23 mouse cellular contexts compared by ENCODE assay signal in the genomic region with DNA sequence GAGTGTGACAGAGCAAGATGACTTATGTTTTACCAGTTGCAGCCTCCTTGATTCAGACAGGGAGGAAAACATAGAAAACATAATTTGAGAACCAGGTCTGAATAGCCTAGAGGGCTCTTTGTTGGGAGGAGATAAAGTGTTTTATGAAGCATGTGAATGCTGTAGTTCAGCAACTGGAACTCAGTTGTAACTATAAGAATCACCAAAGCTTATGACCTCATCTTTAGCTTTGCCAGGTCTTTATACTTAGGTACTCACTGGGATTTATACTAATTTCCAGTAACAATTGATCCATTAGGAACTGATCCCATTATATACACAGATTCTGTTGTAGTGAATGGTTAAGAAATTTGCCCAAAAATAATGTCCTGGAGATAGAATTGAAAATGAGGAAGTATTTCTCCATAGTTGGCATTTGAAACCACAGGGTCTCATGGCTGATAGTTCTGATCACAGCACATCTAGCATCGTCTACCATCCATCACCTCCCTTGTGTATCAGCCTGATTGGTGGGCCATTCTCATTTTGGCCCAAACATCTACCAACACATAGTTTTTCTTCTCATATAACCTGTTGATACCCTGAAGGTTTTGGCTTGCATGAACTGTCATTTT.
"Had no signal": no experiment of that assay in that cellular context is flagged by ENCODE, and none has a peak within 500 bp of the region (broad histone marks: within the 10 kb centered on the region; RNA-seq: fewer than 3 reads in every experiment).

No protein-coding gene starts in this region.

- ATAC-seq: liver, postnatal 0 days; lung, postnatal 0 days; midbrain, embryonic 13.5 days; midbrain, embryonic 16.5 days had no signal

- H3K9ac ChIP-seq: liver, embryonic 15.5 days; liver, postnatal 0 days; lung, embryonic 15.5 days; midbrain, embryonic 13.5 days; neural tube, embryonic 13.5 days; neural tube, embryonic 15.5 days; stomach, embryonic 15.5 days had no signal

- H3K27me3 ChIP-seq: liver, embryonic 15.5 days; lung, embryonic 15.5 days; midbrain, embryonic 13.5 days; neural tube, embryonic 13.5 days; neural tube, embryonic 15.5 days; stomach, embryonic 15.5 days had no signal

- H3K4me3 ChIP-seq: liver, embryonic 15.5 days; lung, embryonic 15.5 days; midbrain, embryonic 10.5 days; midbrain, embryonic 13.5 days; myocyte; neural tube, embryonic 13.5 days; neural tube, embryonic 15.5 days; stomach, embryonic 15.5 days had no signal

- H3K36me3 ChIP-seq: liver, embryonic 15.5 days; neural tube, embryonic 15.5 days had no signal

- H3K9me3 ChIP-seq: liver, embryonic 15.5 days; lung, embryonic 15.5 days; midbrain, embryonic 10.5 days; midbrain, embryonic 13.5 days; neural tube, embryonic 13.5 days; neural tube, embryonic 15.5 days; stomach, embryonic 15.5 days had no signal

- H3K27ac ChIP-seq: liver, embryonic 15.5 days; lung, embryonic 15.5 days; macrophage; midbrain, embryonic 10.5 days; midbrain, embryonic 13.5 days; neural tube, embryonic 13.5 days; neural tube, embryonic 15.5 days; stomach, embryonic 15.5 days; stomach, postnatal 0 days had no signal

- H3K4me2 ChIP-seq: liver, embryonic 15.5 days; lung, embryonic 15.5 days; midbrain, embryonic 13.5 days; neural tube, embryonic 13.5 days; neural tube, embryonic 15.5 days; stomach, embryonic 15.5 days had no signal

- DNase-seq: liver, postnatal 0 days; lung, adult 2 months; lung, postnatal 14 days; lung, postnatal 36 days; retina, postnatal 1 day; right cerebral cortex, adult 18-20 months; right cerebral cortex, postnatal 25 days; right cerebral cortex, postnatal 4 days; thymus, adult 2 months; thymus, postnatal 25 days; thymus, postnatal 4 days had no signal

- H3K4me1 ChIP-seq: liver, embryonic 15.5 days; lung, embryonic 15.5 days; midbrain, embryonic 13.5 days; neural tube, embryonic 13.5 days; neural tube, embryonic 15.5 days; stomach, embryonic 15.5 days had no signal
